Mouse (Mus musculus) urinary bladder, adult 2 months (tissue): ENCODE measurements at regions not wholly inside any gene's neighbourhood (a gene's known extent, or its start where the extent isn't known, plus 50 kb on each side); places are given as distances from the start of the nearest gene placed in this dataset.

ENCODE experiments used
- DNase-seq: peaks from one replicate; pipeline ENCODE4 v3.0.0; 2022; ENCODE audit warnings: low spot score

GRCm38 (mm10) chr11:112886139-112886538 lies 104.1 kb downstream of the Sox9 start:
- no peak for DNase-seq

- no peak for DNase-seq
Observed at GRCm38 (mm10) chr11:112889760-112890159, 107.7 kb downstream of the Sox9 start.

GRCm38 (mm10) chr11:112897597-112897996 lies 115.6 kb downstream of the Sox9 start:
- no peak for DNase-seq

GRCm38 (mm10) chr11:112902618-112903017 lies 120.6 kb downstream of the Sox9 start:
- no peak for DNase-seq

GRCm38 (mm10) chr11:112910309-112910708 lies 128.3 kb downstream of the Sox9 start:
- DNase-seq = no peak

- no peak for DNase-seq
Observed at GRCm38 (mm10) chr11:112912875-112913274, 130.9 kb downstream of the Sox9 start.

- no peak for DNase-seq
Observed at GRCm38 (mm10) chr11:112916923-112917322, 134.9 kb downstream of the Sox9 start.

- DNase-seq = no peak
Observed at GRCm38 (mm10) chr11:112920131-112920530, 138.1 kb downstream of the Sox9 start.

GRCm38 (mm10) chr11:112924577-112924976 lies 142.6 kb downstream of the Sox9 start:
- DNase-seq = no peak

GRCm38 (mm10) chr11:112925140-112925539 lies 143.1 kb downstream of the Sox9 start:
- no peak for DNase-seq

- DNase-seq = no peak
Observed at GRCm38 (mm10) chr11:112926330-112927025, 144.5 kb downstream of the Sox9 start.

GRCm38 (mm10) chr11:112930186-112930808 lies 148.3 kb downstream of the Sox9 start:
- DNase-seq = no peak

GRCm38 (mm10) chr11:112938035-112938434 lies 156.0 kb downstream of the Sox9 start:
- DNase-seq = no peak

GRCm38 (mm10) chr11:112951421-112951820 lies 169.4 kb downstream of the Sox9 start:
- DNase-seq = no peak

- DNase-seq = no peak
Observed at GRCm38 (mm10) chr11:112952356-112952755, 170.3 kb downstream of the Sox9 start.

GRCm38 (mm10) chr11:112953491-112953890 lies 171.5 kb downstream of the Sox9 start:
- DNase-seq = no peak

GRCm38 (mm10) chr11:112956748-112957440 lies 174.9 kb downstream of the Sox9 start:
- DNase-seq = no peak

GRCm38 (mm10) chr11:112959609-112960008 lies 177.6 kb downstream of the Sox9 start:
- DNase-seq = no peak

- DNase-seq = no peak
Observed at GRCm38 (mm10) chr11:112973286-112973685, 191.3 kb downstream of the Sox9 start.

- DNase-seq = no peak
Observed at GRCm38 (mm10) chr11:112974893-112975292, 192.9 kb downstream of the Sox9 start.

- no peak for DNase-seq
Observed at GRCm38 (mm10) chr11:112976914-112977785, 195.1 kb downstream of the Sox9 start.

GRCm38 (mm10) chr11:112978884-112979283 lies 196.9 kb downstream of the Sox9 start:
- no peak for DNase-seq
